Mouse (Mus musculus) heart, embryonic 15.5 days (tissue): ENCODE data around the gene Tmem268. TPM values are rescaled to one million over a fixed set of nuclear protein-coding genes. Genes with fewer than 3 reads are reported as not detected.

ENCODE experiments used
- ATAC-seq: fragments of 200-750 bp; cut with Nextera tagmentation; replicated peaks from 2 replicates; pipeline ENCODE4 v1.8.0; 2017; ENCODE audit warnings: low read depth, moderate TSS enrichment; ENCODE audit not compliant: insufficient number of reproducible peaks, insufficient read depth, low FRiP score
- H3K27ac ChIP-seq: fragments of 300-500 bp; sonication (generic); 2 replicates; pipeline ENCODE4 v1.5.1; 2015; ENCODE audit warnings: mild to moderate bottlenecking, inconsistent platforms
- H3K27me3 ChIP-seq: fragments of 300-500 bp; sonication (generic); 2 replicates; pipeline ENCODE4 v1.6.1; 2015; ENCODE audit warnings: inconsistent platforms
- H3K36me3 ChIP-seq: fragments of 300-500 bp; sonication (generic); 2 replicates; pipeline ENCODE4 v1.6.1; 2015; ENCODE audit warnings: mild to moderate bottlenecking, inconsistent platforms
- H3K4me1 ChIP-seq: fragments of 300-500 bp; sonication (generic); replicated peaks from 2 replicates; pipeline ENCODE4 v1.6.1; 2015; ENCODE audit warnings: inconsistent platforms
- H3K4me2 ChIP-seq: fragments of 300-500 bp; sonication (generic); 2 replicates; pipeline ENCODE4 v1.6.1; 2015; ENCODE audit warnings: inconsistent platforms, mild to moderate bottlenecking, moderate library complexity
- H3K4me3 ChIP-seq: fragments of 300-500 bp; sonication (generic); 2 replicates; pipeline ENCODE4 v1.5.1; 2015; ENCODE audit warnings: mild to moderate bottlenecking, inconsistent platforms
- H3K9ac ChIP-seq: fragments of 300-500 bp; sonication (generic); 2 replicates; pipeline ENCODE4 v1.6.1; 2015; ENCODE audit warnings: mild to moderate bottlenecking, inconsistent platforms
- H3K9me3 ChIP-seq: fragments of 300-500 bp; sonication (generic); replicated peaks from 2 replicates; pipeline ENCODE4 v1.6.1; 2016; ENCODE audit warnings: inconsistent platforms
- WGBS: fragments of 180-500 bp; shearing (Covaris S2); methylation state at CpG from one replicate; pipeline ENCODE4 v1.1.7; 2015; ENCODE audit warnings: mixed read lengths; 5-methylcytosine and 5-hydroxymethylcytosine counted together
- polyA plus RNA-seq: library from polyadenylated mRNA; unstranded; fragments of >200 nt; fragmentation: Nextera tagmentation; extraction: Ambion mirVana; gene quantifications from 2 replicates; pipeline ENCODE4 v1.2.1, GENCODE M21; 2015

The Tmem268 gene
- polyA plus RNA-seq, 1 experiment from 2014 or later: 4.4 TPM

DNA sequence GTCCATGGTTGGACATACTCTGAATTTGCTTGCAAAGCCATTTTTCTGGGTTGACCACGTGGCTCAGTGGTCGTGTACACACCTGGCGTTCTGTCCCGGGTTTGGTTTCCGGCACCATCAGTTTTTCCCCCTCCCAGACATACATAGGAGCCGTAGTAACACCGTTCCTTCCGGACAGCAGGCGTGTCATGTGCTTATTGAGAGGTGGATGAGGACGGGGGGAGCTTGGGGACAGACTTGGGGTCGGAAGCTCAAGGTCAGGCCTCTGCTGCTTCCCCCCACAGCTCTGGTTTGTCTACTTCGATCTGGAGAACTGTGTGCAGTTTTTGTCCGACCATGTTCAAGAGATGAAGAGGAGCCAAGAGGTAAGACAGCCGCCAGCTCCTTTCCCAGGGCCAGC is 21.1 kb downstream of the Tmem268 start:
- Histone ChIP-seq H3K9ac (no peak overlapping the region), H3K36me3 (peaks cover 6% of the 10 kb centered on the region; the same call in 1 of the 2 replicates), H3K9me3 (0 out of 2 replicates have a peak, but pooled peaks cover 4% of the 10 kb centered on the region), H3K27ac (no peak overlapping the region), H3K4me3 (no peak overlapping the region), H3K27me3 (no peaks in the 10 kb centered on the region), H3K4me2 (no peak overlapping the region), H3K4me1 (no peaks in the 10 kb centered on the region)
- no peak for ATAC-seq
- 84% methylated on average over 14 of the region's 14 CpGs for WGBS

DNA sequence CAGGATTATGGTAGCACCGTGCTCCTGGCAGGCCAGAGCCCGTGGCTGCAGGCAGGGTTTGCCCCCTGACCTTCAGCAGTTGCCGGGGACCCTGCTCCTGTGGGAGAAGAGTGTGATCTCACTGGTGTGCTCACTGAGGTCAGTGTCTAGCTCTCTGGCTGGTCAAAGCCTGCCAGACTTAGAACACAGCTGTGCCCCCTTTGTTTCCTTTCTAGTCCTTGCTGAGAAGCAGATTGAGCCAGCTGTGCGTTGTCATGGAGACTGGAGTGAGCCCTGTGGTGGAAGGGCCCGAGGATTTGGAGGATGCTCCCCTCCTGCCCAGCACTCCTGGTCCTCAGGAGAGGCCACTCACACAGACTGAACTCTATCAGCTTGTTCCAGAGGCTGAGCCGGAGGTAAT is 21.5 kb downstream of the Tmem268 start:
- Histone ChIP-seq H3K36me3 (peaks cover 6% of the 10 kb centered on the region; the same call in 1 of the 2 replicates), H3K27ac (no peak overlapping the region), H3K4me3 (no peak overlapping the region), H3K9me3 (0 out of 2 replicates have a peak, but pooled peaks cover 4% of the 10 kb centered on the region), H3K27me3 (no peaks in the 10 kb centered on the region), H3K4me1 (no peaks in the 10 kb centered on the region), H3K9ac (no peak overlapping the region), H3K4me2 (no peak overlapping the region)
- no peak for ATAC-seq
- 61% methylated on average over 6 of the region's 6 CpGs for WGBS

DNA sequence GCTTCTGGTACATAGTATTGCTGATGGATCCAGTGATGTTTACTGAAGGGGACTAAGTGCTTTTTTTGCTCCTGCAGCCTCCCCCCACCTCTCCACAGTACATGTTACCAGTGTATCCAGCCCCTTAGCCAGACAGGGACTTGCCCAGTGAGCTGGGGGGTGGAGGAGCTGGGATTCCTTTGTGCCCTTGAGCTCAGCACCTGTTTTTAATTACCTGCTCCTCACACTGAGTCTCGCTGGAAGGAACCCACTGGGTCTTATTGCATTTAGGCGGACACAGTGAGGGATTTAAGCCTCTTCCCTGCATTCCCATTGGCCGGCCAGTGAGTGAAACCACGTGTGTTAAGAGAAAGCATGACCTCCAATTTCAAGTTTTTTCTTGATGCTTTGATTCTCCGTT is 24.0 kb downstream of the Tmem268 start:
- Histone ChIP-seq H3K4me1 (no peaks in the 10 kb centered on the region), H3K27ac (no peak overlapping the region), H3K4me3 (no peak overlapping the region), H3K27me3 (no peaks in the 10 kb centered on the region), H3K4me2 (no peak overlapping the region), H3K9ac (no peak overlapping the region), H3K36me3 (peaks cover 4% of the 10 kb centered on the region; the same call in 1 of the 2 replicates), H3K9me3 (0 out of 2 replicates have a peak, but pooled peaks cover 1% of the 10 kb centered on the region)
- 67% methylated on average over 5 of the region's 5 CpGs for WGBS
- ATAC-seq: no peak

DNA sequence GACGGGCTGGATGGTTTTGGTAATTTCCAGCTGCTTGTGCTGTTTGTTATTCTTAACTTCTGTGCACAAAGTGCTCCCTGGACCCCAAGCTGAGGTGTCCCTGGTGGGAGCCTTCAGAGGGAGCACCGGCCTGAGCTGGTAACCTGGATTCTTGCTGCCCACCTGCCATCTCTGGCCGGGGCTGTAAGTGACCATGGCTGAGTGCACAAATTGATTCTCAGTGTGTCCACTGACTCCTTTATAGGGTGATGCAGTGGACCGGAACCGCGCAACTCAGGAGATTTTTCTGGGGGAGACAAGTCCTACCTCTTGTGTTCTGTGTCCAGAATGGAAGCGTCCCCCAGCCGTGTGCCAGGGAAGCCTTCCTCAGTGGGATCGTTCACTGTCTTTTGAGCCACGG is 26.6 kb downstream of the Tmem268 start:
- Histone ChIP-seq H3K4me1 (no peaks in the 10 kb centered on the region), H3K27ac (no peak overlapping the region), H3K9me3 (no peaks in the 10 kb centered on the region), H3K27me3 (no peaks in the 10 kb centered on the region), H3K4me3 (no peak overlapping the region), H3K4me2 (no peak overlapping the region), H3K9ac (no peak overlapping the region), H3K36me3 (no peaks in the 10 kb centered on the region)
- 90% methylated on average over 10 of the region's 10 CpGs for WGBS
- no peak for ATAC-seq

DNA sequence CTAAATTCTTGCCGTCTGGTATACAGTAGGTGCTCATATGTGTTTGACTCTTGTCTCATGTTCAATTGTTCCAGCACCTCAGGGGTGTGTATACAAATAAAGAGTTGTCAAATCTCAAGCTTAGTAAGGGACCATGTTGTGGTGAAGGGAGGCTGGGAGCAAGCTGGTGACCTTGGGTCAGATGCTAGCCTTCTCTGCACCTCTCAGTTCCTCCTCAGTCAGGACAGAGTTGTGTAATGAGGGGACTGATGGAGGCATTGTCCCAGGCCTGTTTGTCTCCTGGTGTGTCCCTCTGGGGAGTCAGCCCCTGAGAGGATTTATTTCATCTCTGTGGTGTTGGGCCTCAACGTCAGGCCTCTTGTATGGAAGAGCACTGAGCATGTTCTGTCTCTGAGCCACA is 27.7 kb downstream of the Tmem268 start:
- H3K9ac ChIP-seq: no peak overlapping the region
- H3K27me3 ChIP-seq: no peaks in the 10 kb centered on the region
- H3K4me1 ChIP-seq: no peaks in the 10 kb centered on the region
- no peaks in the 10 kb centered on the region for H3K36me3 ChIP-seq
- H3K9me3 ChIP-seq: no peaks in the 10 kb centered on the region
- ATAC-seq: no peak
- no peak overlapping the region for H3K4me3 ChIP-seq
- no peak overlapping the region for H3K27ac ChIP-seq
- H3K4me2 ChIP-seq: no peak overlapping the region
- 80% methylated on average over 2 of the region's 2 CpGs for WGBS

DNA sequence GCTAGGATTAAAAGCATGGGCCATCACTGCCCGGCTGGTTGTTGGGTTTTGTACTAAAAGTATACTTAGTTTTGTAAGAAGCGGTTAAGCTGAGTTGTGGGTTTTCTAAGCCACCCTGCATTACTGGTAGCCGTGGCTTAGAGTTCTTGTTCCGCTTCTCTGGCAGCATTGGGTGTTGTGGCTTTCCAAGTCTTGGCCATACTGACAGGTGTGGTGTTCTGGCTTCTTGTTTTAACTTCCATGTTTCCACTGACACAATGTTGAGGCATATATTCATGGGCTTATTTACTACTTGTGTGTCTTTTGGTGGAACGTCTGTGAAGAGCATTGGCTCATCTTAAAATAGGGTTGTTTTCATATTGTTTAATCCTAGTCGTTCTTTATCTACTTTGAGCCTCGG is 31.4 kb downstream of the Tmem268 start:
- Histone ChIP-seq H3K27ac (no peak overlapping the region), H3K9me3 (no peaks in the 10 kb centered on the region), H3K4me3 (no peak overlapping the region), H3K27me3 (no peaks in the 10 kb centered on the region), H3K4me1 (peaks cover 8% of the 10 kb centered on the region; the same call in 1 of the 2 replicates), H3K36me3 (no peaks in the 10 kb centered on the region), H3K4me2 (no peak overlapping the region), H3K9ac (no peak overlapping the region)
- ATAC-seq: no peak
- 79% methylated on average over 7 of the region's 7 CpGs for WGBS

DNA sequence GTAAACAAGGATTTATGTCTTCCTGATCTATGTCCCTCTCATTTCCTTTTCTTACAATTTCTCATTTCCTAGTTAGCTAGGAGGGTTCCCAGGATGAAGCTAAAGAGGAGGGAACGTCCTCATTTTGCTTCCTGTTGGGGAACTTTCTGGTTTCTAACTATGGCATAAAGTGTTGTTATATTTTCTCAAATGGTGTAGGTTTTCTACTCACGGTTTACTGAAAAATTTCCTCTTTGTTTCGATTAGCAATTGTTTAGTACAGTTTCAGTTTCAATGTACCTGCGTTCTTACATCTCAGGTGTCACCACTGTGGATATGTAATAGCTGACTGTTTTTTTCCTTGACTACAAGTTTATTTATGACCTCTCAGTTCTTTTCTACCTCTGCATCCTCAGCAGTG is 32.0 kb downstream of the Tmem268 start:
- H3K4me3 ChIP-seq: no peak overlapping the region
- 75% methylated on average over 4 of the region's 4 CpGs for WGBS
- no peaks in the 10 kb centered on the region for H3K36me3 ChIP-seq
- no peak overlapping the region for H3K27ac ChIP-seq
- H3K9ac ChIP-seq: no peak overlapping the region
- no peaks in the 10 kb centered on the region for H3K9me3 ChIP-seq
- H3K4me2 ChIP-seq: no peak overlapping the region
- peaks cover 8% of the 10 kb centered on the region for H3K4me1 ChIP-seq
- no peak for ATAC-seq
- H3K27me3 ChIP-seq: no peaks in the 10 kb centered on the region

DNA sequence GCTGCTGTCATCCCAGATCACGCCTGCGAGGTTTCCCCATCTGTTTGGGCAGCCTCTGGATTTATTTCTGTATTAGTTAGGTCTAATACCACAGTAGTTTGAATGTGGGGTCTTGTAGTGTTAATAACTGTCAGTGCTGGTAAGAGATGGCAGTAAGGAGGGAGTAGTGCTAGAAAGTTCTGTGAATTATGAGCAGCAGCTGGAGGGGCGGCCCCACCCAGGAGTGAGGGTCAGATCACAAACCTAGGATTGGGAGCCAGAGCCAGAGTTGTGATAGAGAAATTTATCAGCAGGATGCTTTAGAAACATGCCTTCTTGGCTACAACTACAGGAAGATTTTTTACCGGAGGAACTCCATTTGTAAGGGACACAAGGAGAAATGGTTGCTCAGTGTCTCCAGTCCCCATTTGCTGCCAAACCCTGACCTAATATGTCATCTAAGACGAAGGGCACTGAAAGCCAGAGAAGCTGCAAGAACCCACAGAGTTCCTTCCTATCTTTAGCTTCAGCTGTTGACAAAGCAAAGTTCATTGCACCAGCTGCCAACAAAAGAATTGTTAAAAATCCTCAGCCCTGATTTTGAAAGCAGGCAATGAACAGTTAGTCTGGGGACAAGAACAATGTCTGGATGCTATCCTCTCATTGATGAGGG is 36.0 kb downstream of the Tmem268 start:
- no peaks in the 10 kb centered on the region for H3K9me3 ChIP-seq
- H3K4me1 ChIP-seq: peaks cover 8% of the 10 kb centered on the region
- H3K9ac ChIP-seq: no peak overlapping the region
- no peaks in the 10 kb centered on the region for H3K27me3 ChIP-seq
- 59% methylated on average over 5 of the region's 5 CpGs for WGBS
- no peak overlapping the region for H3K4me3 ChIP-seq
- no peak overlapping the region for H3K27ac ChIP-seq
- H3K4me2 ChIP-seq: no peak overlapping the region
- ATAC-seq: no peak
- no peaks in the 10 kb centered on the region for H3K36me3 ChIP-seq

DNA sequence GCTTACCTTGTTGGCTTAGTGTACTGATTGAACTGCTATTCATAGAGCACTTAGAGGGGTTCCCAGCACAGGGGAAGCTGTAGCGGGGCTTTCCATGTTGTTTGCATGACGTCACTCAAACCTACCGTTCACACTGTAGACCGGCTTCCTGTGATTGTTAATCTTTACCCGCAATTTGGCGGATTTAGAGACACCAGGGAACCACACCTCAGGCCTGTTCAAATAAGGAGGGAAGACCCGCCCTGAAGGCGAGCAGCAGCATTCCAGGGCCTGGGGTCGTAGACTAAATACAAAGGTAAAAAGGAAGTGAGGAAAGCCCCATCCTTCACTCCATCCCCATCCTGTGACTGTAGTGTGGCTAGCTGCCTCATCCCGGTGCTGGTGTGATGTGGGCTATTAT is 36.7 kb downstream of the Tmem268 start:
- ATAC-seq: no peak
- Histone ChIP-seq H3K27ac (no peak overlapping the region), H3K9ac (no peak overlapping the region), H3K4me3 (no peak overlapping the region), H3K9me3 (no peaks in the 10 kb centered on the region), H3K36me3 (no peaks in the 10 kb centered on the region), H3K4me1 (peaks cover 8% of the 10 kb centered on the region), H3K27me3 (no peaks in the 10 kb centered on the region), H3K4me2 (no peak overlapping the region)
- 57% methylated on average over 10 of the region's 10 CpGs for WGBS

DNA sequence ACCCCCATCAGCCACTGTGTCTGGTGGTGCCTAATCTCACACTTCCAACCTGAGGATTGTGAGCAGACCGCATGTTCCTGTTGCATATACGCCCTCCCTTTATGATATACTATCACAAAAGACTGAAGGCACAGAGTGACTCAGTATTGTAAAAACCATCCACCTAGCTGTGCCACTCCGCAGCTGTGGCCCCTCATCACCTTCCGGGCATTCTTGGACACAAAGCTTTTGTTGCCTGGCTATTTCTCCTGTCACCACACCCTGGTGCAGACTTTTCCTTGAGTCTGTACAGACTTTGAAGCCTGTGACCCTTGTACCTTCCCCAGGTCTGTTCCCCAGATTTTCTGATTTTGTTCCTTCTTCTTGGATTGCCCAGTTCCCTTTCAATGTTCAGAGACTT is 37.4 kb downstream of the Tmem268 start:
- Histone ChIP-seq H3K9ac (no peak overlapping the region), H3K4me3 (no peak overlapping the region), H3K27ac (no peak overlapping the region), H3K27me3 (no peaks in the 10 kb centered on the region), H3K4me1 (peaks cover 8% of the 10 kb centered on the region), H3K9me3 (no peaks in the 10 kb centered on the region), H3K4me2 (no peak overlapping the region), H3K36me3 (no peaks in the 10 kb centered on the region)
- no peak for ATAC-seq
- WGBS: 88% methylated on average over 4 of the region's 4 CpGs

DNA sequence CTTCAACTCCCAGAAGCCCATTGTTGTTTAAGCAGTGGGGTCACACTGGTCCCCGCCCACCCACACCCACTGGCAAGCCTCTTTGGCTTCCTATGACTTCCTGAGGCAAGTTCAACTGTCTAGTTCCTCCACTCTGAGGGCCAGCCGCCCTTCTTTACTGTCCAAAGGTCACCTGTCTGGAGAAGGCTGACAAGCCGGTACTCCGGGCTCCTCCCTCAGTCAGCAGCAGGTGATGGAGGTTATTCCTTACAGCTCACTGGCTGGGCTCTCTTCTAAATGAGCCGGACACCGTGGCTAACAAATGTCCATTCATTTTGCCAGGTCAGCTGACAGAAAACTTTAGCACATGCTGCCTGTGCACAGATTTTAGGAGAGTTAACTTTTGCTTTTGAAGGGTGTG is 42.2 kb downstream of the Tmem268 start:
- no peaks in the 10 kb centered on the region for H3K27me3 ChIP-seq
- peaks cover 7% of the 10 kb centered on the region; the same call in 1 of the 2 replicates for H3K4me1 ChIP-seq
- 81% methylated on average over 6 of the region's 6 CpGs for WGBS
- no peaks in the 10 kb centered on the region for H3K9me3 ChIP-seq
- H3K36me3 ChIP-seq: no peaks in the 10 kb centered on the region
- H3K4me3 ChIP-seq: no peak overlapping the region
- ATAC-seq: no peak
- H3K9ac ChIP-seq: no peak overlapping the region
- no peak overlapping the region for H3K27ac ChIP-seq
- H3K4me2 ChIP-seq: no peak overlapping the region

DNA sequence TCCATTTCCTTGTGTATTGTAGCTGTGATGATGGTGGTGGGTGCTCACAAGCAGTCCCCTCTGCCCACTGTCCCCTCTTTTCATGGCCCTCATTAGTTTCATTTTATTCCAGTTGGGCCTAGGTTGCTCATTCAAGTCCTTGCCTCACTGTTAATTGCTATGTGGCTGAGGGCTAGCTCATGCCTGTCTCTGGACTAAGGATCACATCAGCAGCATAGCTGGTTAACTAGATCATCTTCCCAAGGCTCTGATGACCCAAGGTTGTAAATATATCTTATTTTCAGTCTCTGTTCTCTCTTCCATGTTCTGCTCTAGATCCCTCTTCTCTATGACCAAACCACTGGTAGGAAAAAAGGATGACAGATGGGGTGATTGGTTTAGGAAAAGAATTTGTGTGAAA is 42.7 kb downstream of the Tmem268 start:
- Histone ChIP-seq H3K4me3 (no peak overlapping the region), H3K27ac (no peak overlapping the region), H3K27me3 (no peaks in the 10 kb centered on the region), H3K9me3 (no peaks in the 10 kb centered on the region), H3K4me2 (no peak overlapping the region), H3K9ac (no peak overlapping the region), H3K4me1 (peaks cover 7% of the 10 kb centered on the region; the same call in 1 of the 2 replicates), H3K36me3 (no peaks in the 10 kb centered on the region)
- no peak for ATAC-seq
